Mouse (Mus musculus): ENCODE data around the gene Tmem14a.
"Not testable (repeated sequence)": the region's sequence is repeated elsewhere in the genome, so short reads cannot be mapped to it uniquely, and the experiment has no call there.

The Tmem14a gene

GRCm38 (mm10) chr1:21218489-21218919 is at the start of gene Tmem14a:
Gene Tmem14a (plus strand): TSS chr1:21218575.
- DNase-seq, result peak; percentile 89 to 91

- DNase-seq, result no peak
Measured at GRCm38 (mm10) chr1:21185196-21185595, 33.2 kb upstream of the Tmem14a start.

GRCm38 (mm10) chr1:21206241-21206640 is 12.1 kb upstream of the Tmem14a start:
- DNase-seq, result no peak

DNA sequence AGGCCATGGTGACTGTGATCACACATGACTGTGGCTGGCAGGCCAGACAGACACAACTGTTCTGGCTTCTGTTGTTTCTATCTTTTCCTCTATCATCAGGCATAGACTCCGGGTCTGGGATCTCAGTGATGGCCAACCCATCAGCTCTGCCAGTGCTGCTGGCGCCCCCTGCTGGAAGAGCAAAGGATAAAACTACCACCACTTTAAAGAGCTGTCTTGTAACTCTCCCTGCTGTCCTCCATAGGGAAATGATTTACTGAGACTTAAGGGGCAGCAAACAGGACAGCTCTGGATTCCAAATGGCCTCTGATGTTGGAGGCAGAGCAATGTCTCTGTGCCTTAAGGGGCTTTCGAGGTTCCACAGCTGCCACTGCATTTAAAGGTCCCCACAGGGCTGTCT is 4.8 kb upstream of the Tmem14a start:
- not testable (repeated sequence) for DNase-seq

DNA sequence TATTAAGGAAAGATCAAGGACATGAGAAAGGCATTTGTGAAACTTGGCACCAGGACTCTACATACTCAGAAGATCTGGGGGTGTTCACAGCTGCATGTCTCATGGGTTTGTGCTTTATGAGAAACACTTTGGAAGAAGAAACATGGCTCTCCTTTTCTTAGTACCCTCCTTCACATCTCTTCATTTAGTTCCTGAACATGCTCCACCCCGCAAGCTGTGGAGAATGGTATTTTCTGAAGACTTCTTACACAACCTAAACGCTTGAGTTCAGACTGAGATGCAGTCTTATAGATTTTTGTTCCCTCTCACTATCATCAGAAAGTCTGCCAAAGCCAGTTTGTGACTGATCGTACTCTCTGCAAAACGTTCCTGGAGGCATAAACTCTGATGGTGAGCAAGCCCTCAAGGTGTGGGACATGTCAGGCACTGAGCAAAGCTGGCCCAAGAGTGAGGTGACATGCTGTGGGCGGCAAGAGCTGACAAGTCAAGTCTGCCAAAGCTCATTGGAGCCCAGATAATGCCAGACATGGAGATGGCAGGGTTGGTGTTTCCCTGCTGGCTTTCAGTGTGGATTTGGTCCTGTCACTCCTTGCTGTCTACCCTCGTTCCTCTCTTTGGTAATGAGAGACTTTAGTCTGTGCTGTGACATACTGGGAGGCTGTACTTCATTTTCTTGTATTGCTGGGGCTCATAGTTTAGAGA is 4.2 kb upstream of the Tmem14a start:
- DNase-seq, result not testable (repeated sequence)

DNA sequence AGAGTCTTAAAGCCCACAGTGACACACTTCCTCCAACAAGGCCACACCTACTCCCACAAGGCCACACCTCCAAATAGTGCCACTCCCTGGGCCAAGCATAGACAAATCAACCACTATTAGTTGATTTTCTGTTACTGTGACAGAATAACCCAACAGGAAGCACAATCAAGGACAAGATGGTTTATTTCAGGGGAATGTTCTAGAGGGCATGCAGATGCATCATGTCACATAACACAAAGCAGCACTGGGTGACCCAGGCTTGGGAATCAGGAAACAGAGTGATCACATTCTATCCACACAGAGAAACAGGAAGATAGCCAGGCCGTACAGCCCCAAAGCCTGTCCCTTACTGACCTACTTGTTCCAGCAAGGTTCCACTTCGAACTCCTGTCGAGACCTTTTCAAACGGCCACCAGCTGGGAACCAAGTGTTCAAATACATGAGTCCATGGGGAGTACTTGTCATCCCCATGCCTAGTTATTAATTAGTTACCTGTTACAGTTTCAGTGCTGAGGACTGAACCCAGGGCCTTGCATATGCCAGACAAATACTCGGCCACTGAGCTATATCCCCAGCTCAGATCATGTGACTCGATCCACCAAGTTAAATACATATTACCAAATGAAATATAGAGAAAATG is 9.5 kb downstream of the Tmem14a start:
- DNase-seq, result no peak

GRCm38 (mm10) chr1:21228740-21229722 is 10.7 kb downstream of the Tmem14a start:
- DNase-seq, result not testable (repeated sequence)

DNA sequence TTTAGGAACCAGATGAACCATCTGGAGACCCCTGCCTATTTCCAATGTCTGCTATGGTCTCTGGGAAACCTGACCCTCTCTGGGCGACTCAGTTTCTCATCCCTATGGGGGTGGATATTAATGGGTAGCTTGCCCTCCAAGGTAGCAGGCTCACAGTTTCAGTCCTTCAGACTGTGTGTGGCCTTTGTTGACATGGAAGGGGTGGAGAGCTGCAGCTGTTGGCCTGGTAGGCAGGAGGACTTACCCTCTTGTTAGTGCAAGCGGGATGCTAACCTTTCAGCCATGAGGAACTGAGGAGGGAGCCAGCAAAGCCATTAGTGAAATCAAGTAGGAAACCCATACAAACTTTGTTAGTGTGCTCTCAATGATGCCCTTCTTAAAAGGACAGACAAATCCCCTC is 12.0 kb downstream of the Tmem14a start:
- no peak for DNase-seq

GRCm38 (mm10) chr1:21231744-21232464 is 13.5 kb downstream of the Tmem14a start:
- peak; percentile 54 to 74 for DNase-seq

DNA sequence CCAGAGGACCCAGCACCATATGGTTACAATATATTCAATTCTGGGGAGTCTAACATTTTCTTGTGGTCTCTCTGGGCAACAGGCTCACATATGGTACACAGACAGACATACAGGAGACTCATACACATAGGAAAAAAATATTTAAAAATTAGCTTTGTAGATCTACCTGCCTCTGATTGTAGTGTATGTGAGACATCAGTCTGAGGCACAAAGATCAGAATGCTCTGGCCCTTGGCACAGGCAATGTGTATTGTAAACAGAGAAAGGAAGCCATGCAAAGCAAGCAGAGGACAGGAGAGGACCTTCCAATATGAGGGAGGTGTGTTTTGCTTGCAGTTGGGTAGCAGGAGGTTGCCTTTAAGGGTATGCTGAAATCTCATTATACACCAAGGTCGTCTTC is 14.1 kb downstream of the Tmem14a start:
- no peak for DNase-seq

DNA sequence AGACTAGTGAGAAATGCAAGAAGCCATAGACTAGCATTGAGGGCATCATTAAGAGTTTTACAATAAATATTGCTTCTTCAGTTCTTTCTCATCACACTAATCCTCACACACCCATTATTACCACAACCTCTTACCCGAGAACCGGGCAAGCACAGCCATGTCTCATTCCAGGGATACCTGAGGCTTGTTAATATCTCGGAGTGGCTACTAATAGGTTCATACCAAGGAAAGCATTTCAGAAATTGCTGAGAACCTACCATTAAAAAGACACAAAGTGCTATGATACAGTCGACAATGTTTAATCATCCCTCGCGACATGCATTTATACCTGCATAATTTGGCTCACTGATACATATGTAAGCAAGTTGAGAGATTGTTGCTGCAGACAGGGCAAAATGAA is 17.0 kb downstream of the Tmem14a start:
- peak in 1 of 2 experiments; percentile 24 for DNase-seq

DNA sequence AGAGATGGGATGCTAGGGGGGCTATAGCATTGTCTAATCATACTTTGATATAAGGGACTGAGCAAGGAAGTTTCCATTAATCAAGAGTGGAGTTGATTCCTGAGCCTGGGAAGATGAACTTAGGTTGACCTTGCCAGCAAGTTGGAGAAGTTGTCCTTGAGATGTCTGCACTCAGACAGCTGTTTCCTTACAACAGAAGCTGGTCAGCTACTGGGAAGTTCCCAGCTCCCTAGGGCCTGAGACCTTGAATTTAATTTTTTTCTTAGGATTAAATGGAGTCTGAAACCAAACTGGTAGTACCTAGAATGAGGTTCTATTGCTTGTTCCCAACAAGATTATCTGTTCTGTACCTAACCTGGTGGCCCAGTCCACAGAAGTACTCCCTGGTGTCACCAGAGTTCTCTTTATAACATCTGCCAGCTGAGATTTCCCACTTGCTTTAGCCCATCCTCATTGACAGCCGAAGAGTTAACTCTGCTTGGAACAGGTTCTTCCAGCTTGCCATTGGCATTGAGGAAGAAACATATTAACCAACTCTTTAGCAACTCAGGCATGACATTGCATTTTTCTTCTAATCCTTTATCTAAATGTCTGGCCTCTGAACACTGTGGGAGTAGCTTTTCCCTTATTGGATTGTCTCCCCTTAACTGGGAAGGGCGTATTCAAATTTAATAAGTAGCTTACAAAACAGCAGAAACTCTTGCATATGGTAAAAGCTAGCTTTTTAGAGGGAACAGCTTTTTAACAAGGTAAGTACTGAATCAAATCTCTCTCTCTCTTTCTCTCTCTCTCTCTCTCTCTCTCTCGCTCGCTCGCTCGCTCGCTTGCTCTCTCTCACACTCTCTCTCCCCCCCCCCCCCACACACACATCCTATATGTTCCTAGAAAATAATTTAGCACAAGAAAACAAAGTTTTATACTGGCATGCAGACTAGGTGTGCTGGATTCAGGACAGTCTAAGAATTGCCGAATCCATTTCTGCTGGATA is 21.8 kb downstream of the Tmem14a start, which contains the start of gene Gsta3:
Gsta3 (plus strand) TSS at position 679 of the 988 bp plus-strand sequence.
- peak; percentile 26 to 65 for DNase-seq

DNA sequence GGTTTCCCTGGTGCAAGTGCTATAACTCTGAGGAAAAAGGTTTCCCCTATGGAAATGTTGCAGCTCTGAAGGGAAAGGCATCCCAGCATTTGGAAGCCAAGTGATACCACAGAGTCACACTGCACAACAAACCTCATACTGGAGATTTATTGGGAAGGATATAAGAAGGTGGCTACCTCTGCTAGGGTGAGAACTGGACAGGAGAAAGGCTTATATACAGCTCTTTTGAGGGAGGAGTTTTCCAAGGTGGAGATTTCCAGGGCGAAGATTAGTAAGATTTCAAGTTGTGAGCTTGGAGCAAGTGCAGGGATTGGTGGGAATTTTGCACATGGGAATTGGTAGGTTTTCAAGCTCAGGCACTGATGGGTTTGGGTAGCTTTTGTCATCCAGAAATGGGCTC is 22.7 kb downstream of the Tmem14a start:
- DNase-seq, result no peak

DNA sequence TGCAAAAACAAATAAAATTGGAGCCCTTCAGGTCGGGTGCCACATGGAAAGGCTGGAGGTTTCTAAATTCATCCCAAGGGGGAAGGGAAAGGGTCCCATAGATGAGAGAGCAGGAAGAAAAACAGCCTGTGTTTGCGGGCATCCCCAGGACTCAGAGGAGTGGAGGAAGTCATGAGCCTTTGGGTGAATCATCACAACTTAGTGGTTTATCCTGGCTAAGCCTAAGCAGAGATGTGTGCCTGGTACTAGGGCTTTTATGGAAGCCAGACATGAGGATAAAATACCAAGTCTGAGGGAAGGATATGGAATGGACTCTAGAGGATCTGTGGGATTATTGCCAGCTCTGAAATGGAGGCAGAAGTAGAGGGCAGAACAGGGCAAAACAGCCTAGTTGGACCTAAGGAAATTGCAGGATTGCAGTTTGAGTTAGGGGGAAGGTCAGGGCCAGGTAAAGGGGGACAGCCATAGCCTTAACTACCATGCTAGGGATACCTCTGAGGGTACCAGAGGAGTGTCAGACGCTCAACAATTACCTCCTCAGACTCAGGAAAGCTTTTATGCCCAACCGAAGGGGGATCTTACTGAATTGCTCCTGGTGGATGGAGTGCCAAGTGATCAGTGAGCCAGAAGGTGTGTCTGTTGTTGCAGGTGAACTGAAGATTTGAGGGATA is 26.1 kb downstream of the Tmem14a start:
- DNase-seq, result no peak

GRCm38 (mm10) chr1:21246136-21246535 is 27.8 kb downstream of the Tmem14a start:
- DNase-seq, result no peak

DNA sequence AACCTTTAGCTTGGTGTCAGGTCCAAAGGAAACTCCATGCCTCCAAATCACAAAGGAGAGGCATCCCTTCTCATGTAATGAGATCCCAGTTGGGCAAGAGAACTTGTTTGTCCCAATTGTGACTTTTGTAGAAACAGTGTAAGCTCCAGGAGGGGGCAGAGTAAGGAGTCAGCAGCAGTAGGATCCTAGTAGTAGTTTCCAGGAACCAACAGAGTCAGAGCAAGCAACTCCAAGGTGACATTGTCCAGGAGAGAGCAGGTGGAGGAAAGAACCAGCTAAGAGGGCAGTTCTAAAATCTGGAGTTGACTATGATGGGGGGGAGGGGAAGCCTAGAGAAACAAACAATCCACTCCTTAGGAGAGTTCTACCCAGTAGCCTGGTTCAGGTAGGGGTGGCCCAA is 29.5 kb downstream of the Tmem14a start:
- no peak for DNase-seq

DNA sequence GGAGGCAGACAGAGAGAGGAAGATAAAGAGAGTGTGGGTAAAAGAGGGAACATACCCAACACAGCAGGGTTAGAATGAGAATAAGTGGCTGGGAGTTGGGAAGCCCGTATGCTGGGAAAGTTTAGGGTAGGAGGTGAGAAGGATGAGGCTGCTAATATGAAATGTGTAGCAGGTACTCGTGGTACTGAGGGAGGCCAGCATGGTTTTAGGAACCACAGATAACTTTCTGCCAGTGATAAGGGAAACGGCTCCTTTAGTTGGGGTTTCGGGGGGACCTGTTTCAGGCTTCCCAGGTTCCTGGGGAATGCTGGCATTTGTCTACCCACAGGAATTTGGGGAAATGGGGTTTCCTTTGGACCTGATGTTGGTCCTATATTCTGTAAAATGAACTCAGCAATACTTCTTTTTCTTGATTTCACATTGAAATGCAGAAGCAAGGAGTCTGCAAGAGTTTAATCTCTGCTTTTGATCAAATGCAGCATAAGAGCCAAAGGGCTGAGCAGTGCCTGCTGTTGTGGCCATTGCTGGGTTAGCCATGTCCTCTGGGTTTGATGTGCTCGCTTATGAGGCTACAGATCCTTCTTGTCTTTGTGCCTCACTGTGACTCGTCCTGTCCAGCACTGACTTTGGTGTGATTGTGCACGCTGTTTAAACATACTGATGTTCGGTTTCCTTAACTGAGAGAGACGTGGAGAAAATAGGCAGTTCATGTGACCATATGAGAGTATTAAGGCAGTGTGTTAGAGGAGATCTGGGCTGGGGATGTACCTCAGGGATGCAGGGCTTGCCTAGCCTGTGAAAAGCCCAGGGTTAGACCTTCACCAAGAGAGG is 30.4 kb downstream of the Tmem14a start:
- DNase-seq, result no peak

DNA sequence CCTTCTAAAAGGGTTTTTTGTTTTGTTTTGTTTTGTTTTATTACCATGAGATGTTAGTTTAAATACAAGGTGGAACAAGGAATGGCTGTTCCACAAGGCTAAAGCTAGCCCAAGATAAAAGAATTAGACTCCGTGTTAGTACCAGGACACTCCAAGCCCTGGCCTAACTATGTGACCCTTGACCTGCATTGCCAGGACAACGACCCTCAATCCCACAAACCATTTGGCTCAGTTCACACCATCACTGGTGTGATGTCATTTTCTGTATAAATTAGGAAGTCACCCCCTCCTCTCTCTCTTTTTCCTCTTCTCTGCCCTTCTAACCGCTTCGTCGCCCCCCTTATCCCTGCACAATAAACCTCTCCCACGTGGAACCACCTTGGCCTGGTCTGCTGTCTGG is 33.3 kb downstream of the Tmem14a start:
- no peak for DNase-seq

- no peak for DNase-seq
Measured at GRCm38 (mm10) chr1:21252566-21253302, 34.4 kb downstream of the Tmem14a start.
